ENCODE assay signal across 9 mouse cellular contexts in genomic region chr13:38633287-38634000, GRCm38 (mm10). TPM values are rescaled to one million over a fixed set of nuclear protein-coding genes. Genes with fewer than 3 reads are reported as not detected.
A peak's percentile ranks its signal among the peaks of the same experiment; 100 is the strongest.
DNase-seq lines count a peak whose midpoint lies in the region; ATAC-seq and TF ChIP-seq lines count a peak whose summit lies in the region.
"Had no signal": no experiment of that assay in that cellular context is flagged by ENCODE, and none has a peak within 500 bp of the region (broad histone marks: within the 10 kb centered on the region; RNA-seq: fewer than 3 reads in every experiment).

No protein-coding gene starts in this region.

- H3K27me3 ChIP-seq in limb, embryonic 11.5 days (ENCODE audit: control insufficient read depth, insufficient read depth, low read length) = no peaks in the 10 kb centered on the region
- H3K27me3 ChIP-seq in limb, embryonic 10.5 days (ENCODE audit: low read depth, poor library complexity, severe bottlenecking) = no peaks in the 10 kb centered on the region
- H3K27me3 ChIP-seq in myocyte (ENCODE audit: control insufficient read depth, insufficient read depth, insufficient read length) = no peaks in the 10 kb centered on the region
- H3K27me3 ChIP-seq: midbrain, embryonic 12.5 days had no signal

- H3K36me3 ChIP-seq in limb, embryonic 11.5 days (ENCODE audit: control insufficient read depth, insufficient read depth, low read length) = no peaks in the 10 kb centered on the region; the same call in 1 of the 2 replicates
- 0 out of 2 replicates have a peak, but pooled peaks cover 3% of the 10 kb centered on the region for H3K36me3 ChIP-seq in limb, embryonic 10.5 days
- no peaks in the 10 kb centered on the region for H3K36me3 ChIP-seq in myocyte (ENCODE audit: control insufficient read depth, insufficient read depth)

- ATAC-seq in frontal cortex, adult (ENCODE audit: low TSS enrichment) = peak; percentile 41
- no peak for ATAC-seq in limb, embryonic 11.5 days (ENCODE audit: insufficient number of reproducible peaks, low FRiP score, low TSS enrichment, low read depth)

- H3K27ac ChIP-seq in limb, embryonic 11.5 days (replicated peaks; ENCODE audit: low read depth, low read length) = no peak overlapping the region
- no peak overlapping the region for H3K27ac ChIP-seq in limb, embryonic 10.5 days
- peak overlapping the region; percentile 90; the same call in 1 of the 2 replicates for H3K27ac ChIP-seq in layer of hippocampus, adult 2 months
- H3K27ac ChIP-seq: midbrain, embryonic 12.5 days had no signal

- no peak overlapping the region for H3K9ac ChIP-seq in limb, embryonic 11.5 days (ENCODE audit: low read length)

- no peak overlapping the region for H3ac ChIP-seq in myocyte (ENCODE audit: control insufficient read depth, insufficient read length)

- H3K4me1 ChIP-seq in limb, embryonic 11.5 days (ENCODE audit: control insufficient read depth, insufficient read depth, low read length) = peaks cover 5% of the 10 kb centered on the region; the same call in 1 of the 2 replicates
- H3K4me1 ChIP-seq in limb, embryonic 10.5 days = peaks cover 6% of the 10 kb centered on the region; the same call in 1 of the 2 replicates

- 90% methylated on average over 6 of the region's 6 CpGs for WGBS in limb, embryonic 11.5 days
- 95% methylated on average over 6 of the region's 6 CpGs for WGBS in limb, embryonic 10.5 days

- H3K79me2 ChIP-seq in myocyte (ENCODE audit: control insufficient read depth, insufficient read depth) = no peaks in the 10 kb centered on the region

- H3K9me3 ChIP-seq in limb, embryonic 11.5 days (ENCODE audit: control insufficient read depth, low read length) = no peaks in the 10 kb centered on the region
- H3K9me3 ChIP-seq in limb, embryonic 10.5 days (replicated peaks) = no peaks in the 10 kb centered on the region
- H3K9me3 ChIP-seq: midbrain, embryonic 12.5 days had no signal

- no peak overlapping the region for H3K4me2 ChIP-seq in limb, embryonic 11.5 days (ENCODE audit: low read depth, severe bottlenecking)
- peak overlapping the region; percentile 85 for H3K4me2 ChIP-seq in myocyte (ENCODE audit: low read depth)

- no peak for TF ChIP-seq CTCF in layer of hippocampus, adult 2 months (conservative IDR thresholded peaks at IDR 0.05)

- DNase-seq in frontal cortex, postnatal 14 days (ENCODE audit: low spot score in 2 of 2) = no peak
- no peak for DNase-seq in limb, embryonic 11.5 days (ENCODE audit: low spot score)
- DNase-seq in limb, embryonic 10.5 days (ENCODE audit: low spot score) = no peak
- peak; percentile 44 to 55 for DNase-seq in layer of hippocampus, adult 2 months (ENCODE audit: low spot score in 2 of 2)
- DNase-seq in thymus, postnatal 36 days = no peak
- no peak for DNase-seq in urinary bladder, postnatal 14 days (ENCODE audit: low spot score)

- peak overlapping the region; percentile 77; the same call in 1 of the 2 replicates for H3K4me3 ChIP-seq in limb, embryonic 11.5 days (ENCODE audit: low read depth, low read length)
- H3K4me3 ChIP-seq in limb, embryonic 10.5 days = no peak overlapping the region
- peak overlapping the region; percentile 70 for H3K4me3 ChIP-seq in layer of hippocampus, adult 2 months
- peak overlapping the region; percentile 73 for H3K4me3 ChIP-seq in myocyte

- TF ChIP-seq POLR2A in myocyte (IDR thresholded peaks at IDR 0.05; ENCODE audit: insufficient read length, low read depth) = no peak

TF ChIP-seq in myocyte, 11 proteins besides CTCF, POLR2A, EP300 and RAD21:
- no peak for TF ChIP-seq REST (IDR thresholded peaks at IDR 0.05; ENCODE audit: insufficient read depth, insufficient read length)
- no peak for TF ChIP-seq TCF12 (IDR thresholded peaks at IDR 0.05; ENCODE audit: insufficient read depth, poor library complexity, severe bottlenecking)
- no peak for TF ChIP-seq TCF3 (IDR thresholded peaks at IDR 0.05; ENCODE audit: insufficient read length, low read depth)
- no peak for TF ChIP-seq USF1 (IDR thresholded peaks at IDR 0.05; ENCODE audit: low read depth)
- no peak for TF ChIP-seq SRF (IDR thresholded peaks at IDR 0.05; ENCODE audit: control insufficient read depth, insufficient read length, low read depth)
- no peak for TF ChIP-seq MAX (IDR thresholded peaks at IDR 0.05; ENCODE audit: low read depth)
- TF ChIP-seq MYOG (IDR thresholded peaks at IDR 0.05; ENCODE audit: control insufficient read depth in 1 of 3, insufficient read depth in 1 of 3, insufficient read length in 2 of 3, low read depth in 2 of 3) = no peak
- TF ChIP-seq MYOD1 (IDR thresholded peaks at IDR 0.05; ENCODE audit: control insufficient read depth in 1 of 3, insufficient read length in 2 of 3, low read depth in 2 of 3) = no peak
- no peak for TF ChIP-seq POLR2AphosphoS2 (IDR thresholded peaks at IDR 0.05; ENCODE audit: insufficient read length, low read depth)
- TF ChIP-seq E2F4 (IDR thresholded peaks at IDR 0.05; ENCODE audit: insufficient read depth) = no peak
- TF ChIP-seq CEBPB (IDR thresholded peaks at IDR 0.05; ENCODE audit: insufficient read depth, poor library complexity, severe bottlenecking) = no peak

RNA-seq across cellular contexts. Expression of gene Bloc1s5, which starts 1.5 kb away (rescaled TPM):
- polyA plus RNA-seq in limb, embryonic 11.5 days (2014; fragmentation: Nextera tagmentation; extraction: Ambion mirVana) = 21.3 and 26.0 TPM in 2 replicates
- 20.7 and 23.5 TPM in 2 replicates for polyA plus RNA-seq in limb, embryonic 10.5 days (2016; fragmentation: Nextera tagmentation; extraction: Ambion mirVana)
- total RNA-seq in layer of hippocampus, adult 2 months (2021) = 10 to 100 TPM in 1 of 2 experiments, 1 to 10 TPM in 1; 9.0 to 11.8 TPM
- polyA plus RNA-seq in myocyte (2012; fragmentation: generic; extraction: Trizol) = 8.7 TPM

RNA-seq across cellular contexts. Expression of gene Eef1e1, which starts 25.4 kb away (rescaled TPM):
- 48.4 and 49.6 TPM in 2 replicates for polyA plus RNA-seq in limb, embryonic 11.5 days (2014; fragmentation: Nextera tagmentation; extraction: Ambion mirVana)
- 59.0 and 71.6 TPM in 2 replicates for polyA plus RNA-seq in limb, embryonic 10.5 days (2016; fragmentation: Nextera tagmentation; extraction: Ambion mirVana)
- 10 to 100 TPM; 30.0 to 30.6 TPM for total RNA-seq in layer of hippocampus, adult 2 months (2021)
- 44.7 TPM for polyA plus RNA-seq in myocyte (2012; fragmentation: generic; extraction: Trizol)

Comparison
In these comparisons a context has a peak if more than half of its experiments do, and no peak if none do; other contexts are left out.
1. DNase-seq: peak in layer of hippocampus, adult 2 months (2 of 2); none in frontal cortex, postnatal 14 days (0 of 2), limb, embryonic 11.5 days (single experiment), limb, embryonic 10.5 days (single experiment), thymus, postnatal 36 days (0 of 2) and urinary bladder, postnatal 14 days (single experiment).